Mouse (Mus musculus) kidney, adult 2 months (tissue): ENCODE results near the gene Sdk1.

Experiments used
- CTCF ChIP-seq: fragments of 200-500 bp; conservative IDR thresholded peaks from 2 replicates; pipeline ENCODE4 v1.5.1; 2011; ENCODE audit warnings: low read depth, mild to moderate bottlenecking, control low read depth, low read length, moderate library complexity, mixed read lengths; ENCODE audit not compliant: insufficient read depth, insufficient read length
- POLR2A ChIP-seq: fragments of 200-500 bp; IDR thresholded peaks from one replicate; pipeline ENCODE4 v1.6.1; 2011; ENCODE audit warnings: low read depth, low read length, control low read depth

GRCm38 (mm10) chr5:142096377-142096841, 855.1 kb downstream of the Sdk1 start:
- TF ChIP-seq POLR2A (no peak), CTCF (no peak)
